Mouse (Mus musculus) embryonic facial prominence, embryonic 12.5 days (tissue): Measurements from ENCODE around the gene Tns3. TPM values are rescaled to one million over a fixed set of nuclear protein-coding genes. Genes with fewer than 3 reads are reported as not detected.
A peak's percentile ranks its signal among the peaks of the same experiment; 100 is the strongest.

Source experiments
- ATAC-seq: fragments of 200-750 bp; cut with Nextera tagmentation; 2 replicates; pipeline ENCODE4 v1.8.0; 2017; ENCODE audit not compliant: insufficient number of reproducible peaks, insufficient read depth, low FRiP score, low TSS enrichment
- H3K27ac ChIP-seq: fragments of 300-500 bp; sonication (generic); 2 replicates; pipeline ENCODE4 v1.5.1; 2016; ENCODE audit warnings: mild to moderate bottlenecking
- H3K27me3 ChIP-seq: fragments of 300-500 bp; sonication (generic); 2 replicates; pipeline ENCODE4 v1.6.1; 2016; ENCODE audit warnings: mild to moderate bottlenecking, moderate library complexity
- H3K36me3 ChIP-seq: fragments of 300-500 bp; sonication (generic); 2 replicates; pipeline ENCODE4 v1.6.1; 2016; ENCODE audit warnings: mild to moderate bottlenecking
- H3K4me1 ChIP-seq: fragments of 300-500 bp; sonication (generic); 2 replicates; pipeline ENCODE4 v1.6.1; 2016
- H3K4me2 ChIP-seq: fragments of 300-500 bp; sonication (generic); replicated peaks from 2 replicates; pipeline ENCODE4 v1.6.1; 2016; ENCODE audit warnings: mild to moderate bottlenecking, moderate library complexity
- H3K4me3 ChIP-seq: fragments of 300-500 bp; sonication (generic); 2 replicates; pipeline ENCODE4 v1.5.1; 2016; ENCODE audit warnings: mild to moderate bottlenecking
- H3K9ac ChIP-seq: fragments of 300-500 bp; sonication (generic); 2 replicates; pipeline ENCODE4 v1.6.1; 2016; ENCODE audit warnings: mild to moderate bottlenecking, moderate library complexity
- H3K9me3 ChIP-seq: fragments of 300-500 bp; sonication (generic); 2 replicates; pipeline ENCODE4 v1.6.1; 2016; ENCODE audit warnings: mild to moderate bottlenecking, moderate library complexity
- WGBS: fragments of 180-500 bp; shearing (Covaris S2); methylation state at CpG from one replicate; pipeline ENCODE4 v1.1.7; 2016; 5-methylcytosine and 5-hydroxymethylcytosine counted together
- polyA plus RNA-seq: library from polyadenylated mRNA; unstranded; fragments of >200 nt; fragmentation: Nextera tagmentation; extraction: Ambion mirVana; gene quantifications from 2 replicates; pipeline ENCODE4 v1.2.1, GENCODE M21; 2016

The Tns3 gene
- 33.0 and 35.5 TPM in 2 replicates for polyA plus RNA-seq

GRCm38 (mm10) chr11:8664393-8664743 is at the start of gene Tns3:
Gene Tns3 (minus strand): TSS chr11:8664535.
- ATAC-seq, result no peak; the same call in 1 of the 2 replicates
- WGBS, result under 1% methylated on average over 37 of the region's 37 CpGs
- Histone ChIP-seq H3K27me3 (no peaks in the 10 kb centered on the region), H3K4me3 (peak within 1 kb of the TSS; percentile 70), H3K4me2 (peak within 1 kb of the TSS; percentile 92), H3K4me1 (peaks cover 43% of the 10 kb centered on the region), H3K27ac (peak within 1 kb of the TSS; percentile 87), H3K9me3 (no peaks in the 10 kb centered on the region; the same call in 1 of the 2 replicates), H3K36me3 (0 out of 2 replicates have a peak, but pooled peaks cover 5% of the 10 kb centered on the region), H3K9ac (peak within 1 kb of the TSS; percentile 90)

- Histone ChIP-seq H3K27ac (no peak overlapping the region), H3K36me3 (no peaks in the 10 kb centered on the region), H3K4me2 (no peak overlapping the region), H3K4me1 (peaks cover 19% of the 10 kb centered on the region), H3K27me3 (no peaks in the 10 kb centered on the region; the same call in 1 of the 2 replicates), H3K4me3 (no peak overlapping the region), H3K9me3 (no peaks in the 10 kb centered on the region), H3K9ac (no peak overlapping the region)
- no peak for ATAC-seq
- 62% methylated on average over 8 of the region's 8 CpGs for WGBS
Measured at GRCm38 (mm10) chr11:8706246-8707041, 42.1 kb upstream of the Tns3 start.

- H3K9ac ChIP-seq, result no peak overlapping the region
- 76% methylated on average over 1 of the region's 1 CpGs for WGBS
- no peak overlapping the region for H3K4me2 ChIP-seq
- no peak overlapping the region for H3K27ac ChIP-seq
- H3K27me3 ChIP-seq, result no peaks in the 10 kb centered on the region
- ATAC-seq, result no peak
- H3K9me3 ChIP-seq, result no peaks in the 10 kb centered on the region
- peaks cover 24% of the 10 kb centered on the region for H3K4me1 ChIP-seq
- no peaks in the 10 kb centered on the region for H3K36me3 ChIP-seq
- no peak overlapping the region for H3K4me3 ChIP-seq
Measured at GRCm38 (mm10) chr11:8705156-8705555, 40.8 kb upstream of the Tns3 start.

- no peaks in the 10 kb centered on the region for H3K9me3 ChIP-seq
- peaks cover 24% of the 10 kb centered on the region for H3K4me1 ChIP-seq
- H3K4me3 ChIP-seq, result no peak overlapping the region
- no peaks in the 10 kb centered on the region for H3K27me3 ChIP-seq
- no peak for ATAC-seq
- WGBS, result 59% methylated on average over 6 of the region's 6 CpGs
- no peak overlapping the region for H3K9ac ChIP-seq
- H3K4me2 ChIP-seq, result no peak overlapping the region
- 0 out of 2 replicates have a peak overlapping the region, but pooled peaks have one; percentile 4 for H3K27ac ChIP-seq
- no peaks in the 10 kb centered on the region for H3K36me3 ChIP-seq
Measured at GRCm38 (mm10) chr11:8703876-8704275, 39.5 kb upstream of the Tns3 start.

- no peak overlapping the region for H3K9ac ChIP-seq
- H3K27ac ChIP-seq, result no peak overlapping the region
- no peak overlapping the region for H3K4me2 ChIP-seq
- no peak for ATAC-seq
- H3K9me3 ChIP-seq, result no peaks in the 10 kb centered on the region
- no peaks in the 10 kb centered on the region for H3K27me3 ChIP-seq
- H3K4me1 ChIP-seq, result peaks cover 24% of the 10 kb centered on the region
- WGBS, result 80% methylated on average over 2 of the region's 2 CpGs
- no peak overlapping the region for H3K4me3 ChIP-seq
- no peaks in the 10 kb centered on the region for H3K36me3 ChIP-seq
Measured at GRCm38 (mm10) chr11:8702532-8702886, 38.2 kb upstream of the Tns3 start.

- H3K27ac ChIP-seq, result no peak overlapping the region
- WGBS, result 42% methylated on average over 10 of the region's 10 CpGs
Measured at GRCm38 (mm10) chr11:8701845-8702531, 37.7 kb upstream of the Tns3 start.

GRCm38 (mm10) chr11:8701400-8701799 is 37.1 kb upstream of the Tns3 start:
- Histone ChIP-seq H3K4me3 (no peak overlapping the region), H3K4me1 (peaks cover 20% of the 10 kb centered on the region), H3K27ac (no peak overlapping the region), H3K9me3 (no peaks in the 10 kb centered on the region), H3K36me3 (no peaks in the 10 kb centered on the region), H3K27me3 (no peaks in the 10 kb centered on the region), H3K9ac (no peak overlapping the region), H3K4me2 (no peak overlapping the region)
- WGBS, result 56% methylated on average over 3 of the region's 3 CpGs
- ATAC-seq, result no peak

More at GRCm38 (mm10) chr11:8701845-8702531, 37.7 kb upstream of the Tns3 start:
- Histone ChIP-seq H3K27me3 (no peaks in the 10 kb centered on the region), H3K4me1 (peaks cover 24% of the 10 kb centered on the region), H3K4me3 (no peak overlapping the region), H3K9ac (no peak overlapping the region), H3K4me2 (no peak overlapping the region), H3K36me3 (no peaks in the 10 kb centered on the region), H3K9me3 (no peaks in the 10 kb centered on the region)
- no peak for ATAC-seq

- H3K27ac ChIP-seq, result no peak overlapping the region
Measured at GRCm38 (mm10) chr11:8700641-8701221, 36.4 kb upstream of the Tns3 start.

GRCm38 (mm10) chr11:8699777-8700176 is 35.4 kb upstream of the Tns3 start:
- no peaks in the 10 kb centered on the region for H3K9me3 ChIP-seq
- 71% methylated on average over 5 of the region's 5 CpGs for WGBS
- H3K27me3 ChIP-seq, result no peaks in the 10 kb centered on the region
- H3K4me2 ChIP-seq, result no peak overlapping the region
- H3K4me3 ChIP-seq, result no peak overlapping the region
- H3K36me3 ChIP-seq, result no peaks in the 10 kb centered on the region
- ATAC-seq, result no peak
- no peak overlapping the region for H3K27ac ChIP-seq
- H3K9ac ChIP-seq, result no peak overlapping the region
- H3K4me1 ChIP-seq, result peaks cover 18% of the 10 kb centered on the region

More at GRCm38 (mm10) chr11:8700641-8701221, 36.4 kb upstream of the Tns3 start:
- Histone ChIP-seq H3K9me3 (no peaks in the 10 kb centered on the region), H3K4me1 (peaks cover 18% of the 10 kb centered on the region), H3K4me2 (no peak overlapping the region), H3K36me3 (no peaks in the 10 kb centered on the region), H3K9ac (no peak overlapping the region), H3K27me3 (no peaks in the 10 kb centered on the region), H3K4me3 (no peak overlapping the region)
- WGBS, result 79% methylated on average over 8 of the region's 8 CpGs
- no peak for ATAC-seq

- Histone ChIP-seq H3K9ac (no peak overlapping the region), H3K9me3 (no peaks in the 10 kb centered on the region), H3K36me3 (no peaks in the 10 kb centered on the region), H3K27me3 (no peaks in the 10 kb centered on the region), H3K4me2 (no peak overlapping the region), H3K27ac (no peak overlapping the region), H3K4me1 (peaks cover 28% of the 10 kb centered on the region), H3K4me3 (no peak overlapping the region)
- WGBS, result 83% methylated on average over 3 of the region's 3 CpGs
- ATAC-seq, result no peak
Measured at GRCm38 (mm10) chr11:8697670-8698069, 33.3 kb upstream of the Tns3 start.

- no peak for ATAC-seq
- 90% methylated on average over 5 of the region's 5 CpGs for WGBS
Measured at GRCm38 (mm10) chr11:8694096-8694495, 29.8 kb upstream of the Tns3 start.

More at GRCm38 (mm10) chr11:8694096-8694495, 29.8 kb upstream of the Tns3 start:
- H3K4me3 ChIP-seq, result no peak overlapping the region
- H3K4me1 ChIP-seq, result peaks cover 33% of the 10 kb centered on the region
- H3K4me2 ChIP-seq, result no peak overlapping the region
- H3K9ac ChIP-seq, result no peak overlapping the region
- no peaks in the 10 kb centered on the region for H3K27me3 ChIP-seq
- H3K27ac ChIP-seq, result peak overlapping the region; percentile 90; the same call in 1 of the 2 replicates
- H3K9me3 ChIP-seq, result no peaks in the 10 kb centered on the region
- no peaks in the 10 kb centered on the region for H3K36me3 ChIP-seq
